Mouse (Mus musculus) midbrain, embryonic 10.5 days (tissue): ENCODE data around the gene Birc5. TPM values are rescaled to one million over a fixed set of nuclear protein-coding genes. Genes with fewer than 3 reads are reported as not detected.
A peak's percentile ranks its signal among the peaks of the same experiment; 100 is the strongest.

Source experiments
- DNase-seq: peaks from one replicate; pipeline ENCODE4 v3.0.0-alpha.2; 2017; ENCODE audit warnings: low spot score
- H3K27ac ChIP-seq: fragments of 300-500 bp; sonication (generic); replicated peaks from 2 replicates; pipeline ENCODE4 v1.5.1; 2016; ENCODE audit warnings: mild to moderate bottlenecking
- H3K27me3 ChIP-seq: fragments of 300-500 bp; sonication (generic); 2 replicates; pipeline ENCODE4 v1.6.1; 2016; ENCODE audit warnings: low read depth, mild to moderate bottlenecking; ENCODE audit not compliant: poor library complexity, severe bottlenecking
- H3K36me3 ChIP-seq: fragments of 300-500 bp; sonication (generic); 2 replicates; pipeline ENCODE4 v1.6.1; 2016; ENCODE audit warnings: mild to moderate bottlenecking, moderate library complexity
- H3K4me1 ChIP-seq: fragments of 300-500 bp; sonication (generic); 2 replicates; pipeline ENCODE4 v1.6.1; 2016
- H3K4me3 ChIP-seq: fragments of 300-500 bp; sonication (generic); 2 replicates; pipeline ENCODE4 v1.5.1; 2016; ENCODE audit warnings: mild to moderate bottlenecking, moderate library complexity
- H3K9me3 ChIP-seq: fragments of 300-500 bp; sonication (generic); replicated peaks from 2 replicates; pipeline ENCODE4 v1.6.1; 2016; ENCODE audit warnings: mild to moderate bottlenecking
- WGBS: fragments of 180-500 bp; shearing (Covaris S2); methylation state at CpG from one replicate; pipeline ENCODE4 v1.1.7; 2016; 5-methylcytosine and 5-hydroxymethylcytosine counted together
- polyA plus RNA-seq: library from polyadenylated mRNA; unstranded; fragments of >200 nt; fragmentation: Nextera tagmentation; extraction: Ambion mirVana; gene quantifications from 2 replicates; pipeline ENCODE4 v1.2.1, GENCODE M21; 2016

Birc5 gene
- polyA plus RNA-seq, 1 experiment from 2014 or later: 413 TPM

DNA sequence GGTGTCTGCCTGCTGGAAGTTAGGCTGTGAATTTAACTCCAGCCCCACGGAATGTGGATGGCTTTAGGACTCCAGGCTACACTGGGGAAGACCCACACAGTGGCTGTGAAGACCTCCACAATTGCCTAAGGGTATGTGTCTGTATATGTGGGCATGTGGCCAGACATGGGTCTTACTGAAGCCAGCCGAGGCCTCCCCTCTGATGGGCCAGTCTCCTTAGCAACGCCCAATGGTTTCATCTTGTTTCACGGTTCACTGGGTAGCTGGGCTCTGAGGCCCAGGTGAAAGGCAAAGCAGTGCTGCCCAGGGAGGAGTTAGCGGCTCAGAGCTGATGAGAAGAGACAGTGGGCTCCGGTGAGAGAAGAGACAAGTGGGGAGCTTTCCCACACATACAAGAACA is 16.9 kb downstream of the Birc5 start:
- Histone ChIP-seq H3K27me3 (peaks cover 66% of the 10 kb centered on the region), H3K27ac (peak overlapping the region; percentile 82), H3K4me1 (peaks cover 68% of the 10 kb centered on the region), H3K36me3 (0 out of 2 replicates have a peak, but pooled peaks cover 3% of the 10 kb centered on the region), H3K9me3 (no peaks in the 10 kb centered on the region), H3K4me3 (peak overlapping the region; percentile 27)
- 16% methylated on average over 6 of the region's 6 CpGs for WGBS
- peak; percentile 70 for DNase-seq

DNA sequence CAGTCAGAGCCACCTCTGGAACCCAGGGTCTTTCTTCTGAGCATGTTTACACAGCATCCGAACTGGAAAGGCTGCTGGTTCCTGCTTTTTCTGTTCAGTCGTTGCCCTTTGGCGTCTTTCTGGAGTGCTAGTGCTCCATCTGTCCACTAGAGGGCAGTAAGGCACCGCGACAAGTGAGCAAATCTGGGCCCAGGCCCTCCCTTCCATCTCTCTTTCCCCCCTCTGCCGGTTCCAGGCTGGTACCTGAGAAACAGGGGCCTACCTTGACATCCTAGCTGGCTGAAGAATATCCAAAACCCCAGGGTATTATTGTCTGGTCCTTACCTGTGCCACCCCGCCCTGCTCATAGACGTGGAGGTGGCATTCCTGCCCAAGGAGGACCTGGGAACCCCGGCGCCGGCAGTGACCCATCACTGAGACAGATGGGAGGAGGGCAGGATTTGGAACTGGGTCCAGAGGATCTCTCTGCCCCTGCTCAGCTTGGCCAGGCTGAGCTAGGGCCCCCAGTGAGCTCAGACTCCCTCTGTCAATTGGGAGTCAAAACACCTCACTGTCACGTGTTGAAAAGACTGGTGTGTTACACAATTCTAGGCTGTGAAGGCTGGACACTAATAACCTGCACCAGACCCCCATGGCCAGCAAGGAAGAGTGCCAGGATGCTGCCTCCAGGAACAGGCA is 21.8 kb downstream of the Birc5 start:
- H3K27ac ChIP-seq: no peak overlapping the region
- no peaks in the 10 kb centered on the region for H3K9me3 ChIP-seq
- H3K36me3 ChIP-seq: 0 out of 2 replicates have a peak, but pooled peaks cover 3% of the 10 kb centered on the region
- peak; percentile 76 for DNase-seq
- H3K27me3 ChIP-seq: peaks cover 39% of the 10 kb centered on the region
- WGBS: 37% methylated on average over 12 of the region's 12 CpGs
- H3K4me3 ChIP-seq: no peak overlapping the region
- H3K4me1 ChIP-seq: peaks cover 67% of the 10 kb centered on the region

DNA sequence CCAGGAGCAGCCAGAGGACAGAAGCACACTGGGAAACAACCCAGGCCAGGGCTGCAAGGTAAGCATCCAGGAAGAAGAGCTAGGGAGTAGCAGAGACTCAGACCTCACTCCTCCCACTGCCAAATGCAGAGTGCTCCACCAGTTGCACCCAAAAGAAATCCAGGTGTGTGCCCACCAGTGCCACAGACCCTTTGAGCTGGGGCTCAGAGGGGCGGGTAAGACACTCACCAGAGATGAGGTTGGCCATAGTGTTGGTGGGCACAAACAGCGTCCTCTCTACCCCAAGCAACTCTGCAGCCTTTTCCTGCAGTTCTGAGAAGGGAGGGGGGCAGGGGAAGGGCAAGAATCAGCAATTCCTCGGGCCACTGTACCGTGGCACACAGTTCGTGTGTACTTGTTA is 22.3 kb downstream of the Birc5 start:
- DNase-seq: no peak
- H3K27ac ChIP-seq: no peak overlapping the region
- H3K27me3 ChIP-seq: peaks cover 42% of the 10 kb centered on the region
- peaks cover 65% of the 10 kb centered on the region for H3K4me1 ChIP-seq
- no peaks in the 10 kb centered on the region for H3K9me3 ChIP-seq
- H3K4me3 ChIP-seq: no peak overlapping the region
- 66% methylated on average over 5 of the region's 5 CpGs for whole genome bisulfite sequencing
- H3K36me3 ChIP-seq: 0 out of 2 replicates have a peak, but pooled peaks cover 3% of the 10 kb centered on the region

DNA sequence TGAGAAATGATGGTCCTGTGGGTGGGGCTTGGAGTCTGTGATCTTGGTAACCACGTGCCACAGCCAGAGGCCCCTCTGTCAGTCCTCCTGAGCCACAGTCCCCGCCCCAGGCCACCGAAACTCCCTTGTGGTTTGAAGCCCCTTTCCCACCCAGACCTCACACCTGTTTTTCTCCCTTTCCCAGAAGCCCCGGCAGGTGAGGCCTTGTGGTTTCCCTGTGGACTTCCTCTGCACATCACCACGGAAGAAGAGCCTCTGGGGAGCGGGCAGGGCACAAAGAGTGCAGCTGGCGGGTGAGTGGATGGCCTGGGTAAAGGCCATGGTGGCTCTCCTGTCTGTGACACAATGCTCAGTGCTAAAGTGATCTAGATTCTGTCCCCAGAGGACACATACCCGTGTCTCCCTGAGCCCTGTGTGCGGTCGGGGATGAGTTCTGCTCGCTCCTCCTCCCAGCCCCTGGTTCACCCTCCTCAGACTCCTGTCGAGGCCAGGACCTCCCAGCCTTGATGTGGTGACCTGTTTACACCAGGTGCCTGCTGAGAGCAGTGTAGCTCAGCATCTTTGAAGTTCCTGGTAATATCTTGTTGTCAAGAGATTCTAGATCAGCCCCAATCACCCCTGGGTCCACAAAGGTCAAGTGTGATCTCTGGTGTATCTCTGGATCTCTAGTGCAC is 23.0 kb downstream of the Birc5 start:
- Histone ChIP-seq H3K36me3 (0 out of 2 replicates have a peak, but pooled peaks cover 3% of the 10 kb centered on the region), H3K9me3 (no peaks in the 10 kb centered on the region), H3K27ac (0 out of 2 replicates have a peak overlapping the region, but pooled peaks have one; percentile 84), H3K4me3 (peak overlapping the region; percentile 61), H3K27me3 (peaks cover 42% of the 10 kb centered on the region), H3K4me1 (peaks cover 58% of the 10 kb centered on the region)
- DNase-seq: no peak
- 67% methylated on average over 12 of the region's 12 CpGs for WGBS

- 1% methylated on average over 51 of the region's 51 CpGs for WGBS
Measured at GRCm38 (mm10) chr11:117872861-117873608, 24.0 kb downstream of the Birc5 start, which contains the start of gene Tha1. Gene Tha1 (minus strand): TSS chr11:117873481.

DNA sequence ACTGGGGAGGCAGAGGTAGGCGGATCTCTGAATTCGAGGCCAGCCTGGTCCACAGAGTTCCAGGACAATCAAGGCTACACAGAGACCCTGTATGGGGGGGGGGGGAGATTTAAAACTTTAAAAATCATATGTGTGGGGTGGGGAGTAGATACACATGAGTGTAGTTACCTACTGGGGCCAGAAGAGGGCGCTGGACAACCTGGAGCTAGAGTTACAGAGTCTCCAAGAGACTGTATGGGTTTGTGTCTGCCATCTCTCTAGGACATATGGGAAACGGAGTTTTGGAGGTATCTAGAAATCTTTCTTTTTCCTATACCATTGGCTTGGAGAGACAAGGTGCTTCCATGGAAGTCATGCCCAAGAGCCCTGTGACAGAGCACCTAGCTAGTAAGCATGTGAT is 25.4 kb downstream of the Birc5 start:
- Histone ChIP-seq H3K27me3 (peaks cover 41% of the 10 kb centered on the region), H3K27ac (no peak overlapping the region), H3K4me1 (peaks cover 69% of the 10 kb centered on the region), H3K36me3 (no peaks in the 10 kb centered on the region), H3K9me3 (no peaks in the 10 kb centered on the region), H3K4me3 (no peak overlapping the region)
- WGBS: 54% methylated on average over 4 of the region's 4 CpGs
- no peak for DNase-seq

More at GRCm38 (mm10) chr11:117872861-117873608, 24.0 kb downstream of the Birc5 start, which contains the start of gene Tha1:
- peak; percentile 87 for DNase-seq
- H3K4me3 ChIP-seq: peak within 1 kb of the TSS; percentile 61
- H3K27me3 ChIP-seq: peaks cover 46% of the 10 kb centered on the region
- H3K36me3 ChIP-seq: 0 out of 2 replicates have a peak, but pooled peaks cover 3% of the 10 kb centered on the region
- H3K9me3 ChIP-seq: no peaks in the 10 kb centered on the region
- H3K27ac ChIP-seq: peak within 1 kb of the TSS; percentile 84
- peaks cover 55% of the 10 kb centered on the region for H3K4me1 ChIP-seq

DNA sequence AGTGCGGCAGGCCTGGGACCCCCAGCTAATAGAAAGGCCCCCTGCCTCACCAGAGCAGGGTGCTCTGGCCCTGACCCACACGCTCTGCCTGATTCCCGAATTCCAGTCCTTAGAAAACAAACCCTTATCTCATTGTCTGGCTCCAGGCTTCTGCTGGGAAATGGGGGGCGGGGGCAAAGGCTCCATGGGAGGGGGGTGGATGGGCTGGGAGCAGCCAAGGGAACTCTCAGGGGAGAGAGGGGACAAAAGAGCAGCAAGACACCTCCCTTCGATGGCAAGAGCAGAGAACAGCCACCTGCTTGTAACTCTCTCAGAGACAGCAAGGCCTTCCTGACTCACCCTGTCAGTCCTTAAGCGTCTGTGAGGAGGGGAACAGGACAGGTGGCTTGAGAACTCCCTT is 26.6 kb downstream of the Birc5 start:
- no peak for DNase-seq
- H3K36me3 ChIP-seq: no peaks in the 10 kb centered on the region
- 15% methylated on average over 6 of the region's 6 CpGs for WGBS
- peaks cover 65% of the 10 kb centered on the region for H3K4me1 ChIP-seq
- H3K9me3 ChIP-seq: no peaks in the 10 kb centered on the region
- peak overlapping the region; percentile 53 for H3K27ac ChIP-seq
- no peak overlapping the region for H3K4me3 ChIP-seq
- peaks cover 45% of the 10 kb centered on the region for H3K27me3 ChIP-seq

GRCm38 (mm10) chr11:117877917-117878745 is 29.1 kb downstream of the Birc5 start:
- Histone ChIP-seq H3K4me1 (peaks cover 62% of the 10 kb centered on the region), H3K4me3 (0 out of 2 replicates have a peak overlapping the region, but pooled peaks have one; percentile 16), H3K9me3 (no peaks in the 10 kb centered on the region), H3K27me3 (peaks cover 45% of the 10 kb centered on the region), H3K27ac (peak overlapping the region; percentile 68), H3K36me3 (no peaks in the 10 kb centered on the region)
- WGBS: 46% methylated on average over 13 of the region's 13 CpGs
- DNase-seq: no peak

DNA sequence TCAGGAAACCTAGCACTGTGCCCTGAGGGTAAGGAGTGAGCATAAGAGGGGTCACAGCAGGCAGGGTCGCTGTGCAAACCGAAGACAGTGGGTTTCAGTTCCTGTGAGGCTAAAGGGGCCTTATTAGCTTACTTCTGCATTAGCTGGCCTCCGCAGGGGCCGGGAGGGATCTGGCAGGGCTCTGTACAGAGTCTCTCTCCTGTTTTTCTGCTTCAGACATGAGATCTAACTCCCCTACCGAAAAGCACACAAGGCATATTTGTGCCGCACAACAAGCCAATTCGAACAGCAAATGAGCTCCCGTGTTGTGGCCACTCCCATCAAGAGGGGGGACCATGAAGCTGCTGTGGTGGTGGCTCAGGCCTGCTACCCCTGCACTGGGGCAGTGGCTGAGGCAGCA is 29.8 kb downstream of the Birc5 start:
- Histone ChIP-seq H3K27ac (peak overlapping the region; percentile 68), H3K36me3 (no peaks in the 10 kb centered on the region), H3K4me3 (0 out of 2 replicates have a peak overlapping the region, but pooled peaks have one; percentile 16), H3K9me3 (no peaks in the 10 kb centered on the region), H3K4me1 (peaks cover 61% of the 10 kb centered on the region), H3K27me3 (peaks cover 48% of the 10 kb centered on the region)
- DNase-seq: no peak
- WGBS: 41% methylated on average over 8 of the region's 8 CpGs

- Histone ChIP-seq H3K4me3 (no peak overlapping the region), H3K27me3 (peaks cover 56% of the 10 kb centered on the region), H3K27ac (no peak overlapping the region), H3K9me3 (no peaks in the 10 kb centered on the region), H3K4me1 (peaks cover 61% of the 10 kb centered on the region), H3K36me3 (no peaks in the 10 kb centered on the region)
- WGBS: 80% methylated on average over 6 of the region's 6 CpGs
- DNase-seq: no peak
Measured at GRCm38 (mm10) chr11:117879676-117880075, 30.6 kb downstream of the Birc5 start.

DNA sequence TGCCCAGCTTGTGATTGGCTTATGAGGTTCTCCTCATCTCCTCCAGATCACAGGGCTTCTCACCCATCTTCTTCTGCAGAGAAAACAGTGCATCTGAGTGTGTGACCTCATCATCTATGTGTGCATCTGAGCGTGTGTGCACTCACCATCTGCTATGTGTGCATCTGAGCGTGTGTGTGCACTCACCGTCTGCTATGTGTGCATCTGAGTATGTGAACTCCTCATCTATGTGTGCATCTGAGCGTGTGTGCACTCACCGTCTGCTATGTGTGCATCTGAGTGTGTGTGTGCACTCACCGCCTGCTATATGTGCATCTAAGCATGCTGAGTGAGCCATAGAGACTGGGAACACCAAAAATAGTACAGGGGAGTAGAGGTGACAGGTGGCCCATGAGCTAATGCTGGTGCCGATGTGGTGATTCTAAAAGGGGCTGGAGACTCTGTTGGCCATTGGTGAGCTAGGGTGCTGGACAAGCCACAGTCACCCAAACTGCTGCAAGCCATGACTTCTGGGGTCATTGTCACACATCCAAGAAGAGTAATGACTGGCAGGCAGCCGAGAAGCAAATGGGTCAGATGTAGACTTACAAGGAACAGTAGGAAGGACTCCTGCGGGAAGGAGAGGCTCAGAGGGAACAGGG is 31.4 kb downstream of the Birc5 start:
- H3K4me3 ChIP-seq: no peak overlapping the region
- 88% methylated on average over 9 of the region's 9 CpGs for WGBS
- peaks cover 56% of the 10 kb centered on the region for H3K27me3 ChIP-seq
- peaks cover 54% of the 10 kb centered on the region for H3K4me1 ChIP-seq
- DNase-seq: no peak
- H3K36me3 ChIP-seq: no peaks in the 10 kb centered on the region
- H3K9me3 ChIP-seq: no peaks in the 10 kb centered on the region
- no peak overlapping the region for H3K27ac ChIP-seq
